ENCODE assay signal across 9 mouse cellular contexts in genomic region chr5:122990411-122991160, GRCm38 (mm10). TPM values are rescaled to one million over a fixed set of nuclear protein-coding genes. Genes with fewer than 3 reads are reported as not detected.
DNase-seq lines count a peak whose midpoint lies in the region; ATAC-seq and TF ChIP-seq lines count a peak whose summit lies in the region.
"Had no signal": no experiment of that assay in that cellular context is flagged by ENCODE, and none has a peak within 500 bp of the region (broad histone marks: within the 10 kb centered on the region; RNA-seq: fewer than 3 reads in every experiment).

No protein-coding gene starts in this region.

- 7% methylated on average over 16 of the region's 16 CpGs for WGBS in forebrain, embryonic 11.5 days
- 24% methylated on average over 16 of the region's 16 CpGs for WGBS in liver, embryonic 15.5 days (ENCODE audit: insufficient replicate concordance)
- WGBS in olfactory bulb, adult 2 months, result 60% methylated on average over 16 of the region's 16 CpGs

- no peaks in the 10 kb centered on the region for H3K9me3 ChIP-seq in forebrain, embryonic 11.5 days (ENCODE audit: control insufficient read depth, low read length)
- no peaks in the 10 kb centered on the region for H3K9me3 ChIP-seq in liver, embryonic 15.5 days (replicated peaks)

- no peak for TF ChIP-seq POLR2A in olfactory bulb, adult 2 months (IDR thresholded peaks at IDR 0.05; ENCODE audit: insufficient read depth, low read depth, low read length)

- H3K4me1 ChIP-seq in forebrain, embryonic 11.5 days (replicated peaks; ENCODE audit: control insufficient read depth, insufficient read depth, low read length), result peaks cover 38% of the 10 kb centered on the region
- peaks cover 49% of the 10 kb centered on the region for H3K4me1 ChIP-seq in liver, embryonic 15.5 days (replicated peaks)
- H3K4me1 ChIP-seq in olfactory bulb, adult 2 months (ENCODE audit: control insufficient read depth, insufficient read depth, low read length), result peaks cover 29% of the 10 kb centered on the region

- DNase-seq in cerebellum, postnatal 10 days, result peak; percentile 48 to 55
- DNase-seq in cerebellum, postnatal 4 days (ENCODE audit: low spot score in 2 of 2), result no peak
- DNase-seq in B cell, adult 2 months, result peak; percentile 79 to 82
- no peak for DNase-seq in forebrain, embryonic 11.5 days (ENCODE audit: low spot score)
- no peak for DNase-seq in urinary bladder, postnatal 14 days (ENCODE audit: low spot score)
- DNase-seq in layer of hippocampus, adult 9-10 months (ENCODE audit: low spot score), result no peak

- TF ChIP-seq CTCF in olfactory bulb, adult 2 months (IDR thresholded peaks at IDR 0.05; ENCODE audit: insufficient read depth, low read depth, low read length), result no peak

- no peaks in the 10 kb centered on the region for H3K27me3 ChIP-seq in forebrain, embryonic 11.5 days (ENCODE audit: control insufficient read depth, insufficient read depth, low read length)
- peaks cover 46% of the 10 kb centered on the region for H3K27me3 ChIP-seq in liver, embryonic 15.5 days

- H3K27ac ChIP-seq in forebrain, embryonic 11.5 days (ENCODE audit: low read depth, low read length), result no peak overlapping the region
- no peak overlapping the region for H3K27ac ChIP-seq in liver, embryonic 15.5 days (replicated peaks)
- H3K27ac ChIP-seq in olfactory bulb, adult 2 months (ENCODE audit: insufficient read depth, low read depth, low read length), result no peak overlapping the region

- peak overlapping the region; percentile 96 for H3K4me2 ChIP-seq in forebrain, embryonic 11.5 days (ENCODE audit: low read depth, low read length, severe bottlenecking)
- peak overlapping the region; percentile 91 for H3K4me2 ChIP-seq in liver, embryonic 15.5 days

- H3K36me3 ChIP-seq in forebrain, embryonic 11.5 days (ENCODE audit: control insufficient read depth, insufficient read depth, low read length), result no peaks in the 10 kb centered on the region
- H3K36me3 ChIP-seq in liver, embryonic 15.5 days (replicated peaks), result no peaks in the 10 kb centered on the region

- H3K4me3 ChIP-seq in forebrain, embryonic 11.5 days (ENCODE audit: low read depth, low read length), result peak overlapping the region; percentile 46
- H3K4me3 ChIP-seq in liver, embryonic 15.5 days (replicated peaks), result peak overlapping the region; percentile 70
- H3K4me3 ChIP-seq in olfactory bulb, adult 2 months (ENCODE audit: insufficient read depth, low read depth, low read length), result 0 out of 2 replicates have a peak overlapping the region, but pooled peaks have one; percentile 9

- no peak for ATAC-seq in forebrain, embryonic 11.5 days (replicated peaks; ENCODE audit: low FRiP score)
- no peak for ATAC-seq in liver, embryonic 15.5 days (ENCODE audit: insufficient read depth)

- H3K9ac ChIP-seq in forebrain, embryonic 11.5 days (ENCODE audit: low read length), result peak overlapping the region; percentile 71
- H3K9ac ChIP-seq in liver, embryonic 15.5 days, result no peak overlapping the region

RNA-seq across cellular contexts. Expression of gene Kdm2b, which starts 1.0 kb away (rescaled TPM):
- polyA plus RNA-seq in forebrain, embryonic 11.5 days (2014; fragmentation: Nextera tagmentation; extraction: Ambion mirVana), result 78.0 and 92.4 TPM in 2 replicates
- polyA plus RNA-seq in liver, embryonic 15.5 days (2015; fragmentation: Nextera tagmentation; extraction: Ambion mirVana), result 15.0 and 15.6 TPM in 2 replicates
- 114 TPM in 1 of 2 replicates, not detected in the other for polyA plus RNA-seq in olfactory bulb, adult 2 months (2012; ENCODE audit: insufficient read depth, insufficient read length, low replicate concordance, missing spikeins)

RNA-seq across cellular contexts. Expression of gene Orai1, which starts 24.3 kb away (rescaled TPM):
- 9.6 and 9.8 TPM in 2 replicates for polyA plus RNA-seq in forebrain, embryonic 11.5 days (2014; fragmentation: Nextera tagmentation; extraction: Ambion mirVana)
- polyA plus RNA-seq in liver, embryonic 15.5 days (2015; fragmentation: Nextera tagmentation; extraction: Ambion mirVana), result 7.8 and 8.3 TPM in 2 replicates
- polyA plus RNA-seq in olfactory bulb, adult 2 months (2012; ENCODE audit: insufficient read depth, insufficient read length, low replicate concordance, missing spikeins), result not detected in 2 replicates

RNA-seq across cellular contexts. Expression of gene Morn3, which starts 56.2 kb away (rescaled TPM):
- polyA plus RNA-seq in forebrain, embryonic 11.5 days (2014; fragmentation: Nextera tagmentation; extraction: Ambion mirVana), result not detected in 2 replicates
- polyA plus RNA-seq in liver, embryonic 15.5 days (2015; fragmentation: Nextera tagmentation; extraction: Ambion mirVana), result not detected in 2 replicates
- not detected in 2 replicates for polyA plus RNA-seq in olfactory bulb, adult 2 months (2012; ENCODE audit: insufficient read depth, insufficient read length, low replicate concordance, missing spikeins)
- polyA plus RNA-seq: large intestine, adult 2 months had no signal

Comparison
In these comparisons a context has a peak if more than half of its experiments do, and no peak if none do; other contexts are left out.
1. DNase-seq: peak in cerebellum, postnatal 10 days (2 of 2) and B cell, adult 2 months (2 of 2); none in cerebellum, postnatal 4 days (0 of 2), forebrain, embryonic 11.5 days (single experiment), urinary bladder, postnatal 14 days (single experiment) and layer of hippocampus, adult 9-10 months (single experiment).
2. H3K4me3 ChIP-seq: peak in every context shown above with its lines; median percentile 70 in liver, embryonic 15.5 days; 46 in forebrain, embryonic 11.5 days; 9 in olfactory bulb, adult 2 months.